Mouse (Mus musculus): ENCODE data around the gene Kirrel. TPM values are rescaled to one million over a fixed set of nuclear protein-coding genes. Genes with fewer than 3 reads are reported as not detected.

The Kirrel gene
- polyA plus RNA-seq, 1 experiment from 2014 or later = 17.3 TPM

- no peak overlapping the region for H3K4me2 ChIP-seq (replicated peaks)
- H3K27ac ChIP-seq = no peak overlapping the region
- H3K9me3 ChIP-seq (replicated peaks) = no peaks in the 10 kb centered on the region
- no peak overlapping the region for H3K9ac ChIP-seq
- H3K4me3 ChIP-seq = no peak overlapping the region
- H3K4me1 ChIP-seq = no peaks in the 10 kb centered on the region
- ATAC-seq (ENCODE audit: low FRiP score) = no peak
- WGBS = 71% methylated on average over 1 of the region's 1 CpGs
- no peaks in the 10 kb centered on the region for H3K27me3 ChIP-seq
- H3K36me3 ChIP-seq = no peaks in the 10 kb centered on the region
These were observed 120.6 kb downstream of the Kirrel start for GRCm38 (mm10) chr3:87053939-87054338.

GRCm38 (mm10) chr3:87047801-87048200 lies 126.7 kb downstream of the Kirrel start:
- Histone ChIP-seq H3K9ac (no peak overlapping the region), H3K27me3 (no peaks in the 10 kb centered on the region), H3K4me1 (peaks cover 3% of the 10 kb centered on the region; the same call in 1 of the 2 replicates), H3K9me3 (replicated peaks) (no peaks in the 10 kb centered on the region), H3K36me3 (no peaks in the 10 kb centered on the region), H3K27ac (no peak overlapping the region), H3K4me2 (replicated peaks) (no peak overlapping the region), H3K4me3 (no peak overlapping the region)
- WGBS = 83% methylated on average over 5 of the region's 5 CpGs
- no peak for ATAC-seq (ENCODE audit: low FRiP score)

DNA sequence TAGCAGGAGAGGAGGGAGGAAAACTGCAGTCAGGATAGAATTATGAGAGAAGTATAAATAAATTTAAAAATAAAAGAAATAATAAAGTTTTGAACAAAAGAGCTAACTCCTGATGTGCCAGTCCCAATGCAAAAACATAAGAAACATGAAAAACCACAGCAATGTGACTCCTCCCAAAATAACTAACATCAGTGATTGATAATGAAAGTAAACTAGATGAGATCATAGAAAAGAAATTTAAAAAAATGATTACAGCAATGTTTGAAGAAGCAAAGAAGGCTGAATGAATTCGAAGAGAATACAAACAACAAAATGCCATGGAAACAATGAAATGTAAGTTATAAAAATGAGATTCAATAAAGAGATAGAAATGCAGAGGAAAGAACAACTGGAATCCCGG lies 132.8 kb downstream of the Kirrel start:
- no peaks in the 10 kb centered on the region for H3K36me3 ChIP-seq
- H3K9ac ChIP-seq = no peak overlapping the region
- H3K27ac ChIP-seq = no peak overlapping the region
- ATAC-seq (ENCODE audit: low FRiP score) = no peak
- 80% methylated on average over 2 of the region's 2 CpGs for WGBS
- H3K4me1 ChIP-seq = no peaks in the 10 kb centered on the region
- H3K27me3 ChIP-seq = no peaks in the 10 kb centered on the region
- no peaks in the 10 kb centered on the region for H3K9me3 ChIP-seq (replicated peaks)
- no peak overlapping the region for H3K4me3 ChIP-seq
- H3K4me2 ChIP-seq (replicated peaks) = no peak overlapping the region

DNA sequence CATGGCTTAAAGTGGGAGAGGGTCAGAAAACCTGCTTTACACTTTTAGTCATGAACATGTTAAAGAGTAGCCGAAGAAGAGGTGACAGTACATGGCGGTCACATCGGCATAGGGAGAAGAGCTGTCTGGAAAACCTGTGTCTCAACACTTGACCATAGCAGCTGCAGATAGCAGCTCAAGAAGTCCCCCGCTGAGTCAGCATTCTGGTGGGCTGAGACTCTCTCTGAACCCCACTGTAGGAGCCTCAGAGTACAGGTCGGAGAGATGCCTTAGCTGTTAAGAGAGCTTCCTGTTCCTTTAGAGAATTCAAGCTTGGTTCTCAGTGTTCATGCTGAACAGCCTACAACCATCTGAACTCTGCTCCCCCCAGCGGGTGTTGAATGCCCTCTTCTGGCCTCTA lies 136.0 kb downstream of the Kirrel start:
- WGBS = 86% methylated on average over 6 of the region's 6 CpGs
- no peak overlapping the region for H3K4me3 ChIP-seq
- H3K9ac ChIP-seq = no peak overlapping the region
- no peak for ATAC-seq (ENCODE audit: low FRiP score)
- H3K27me3 ChIP-seq = no peaks in the 10 kb centered on the region
- no peaks in the 10 kb centered on the region for H3K36me3 ChIP-seq
- H3K4me1 ChIP-seq = no peaks in the 10 kb centered on the region
- no peak overlapping the region for H3K27ac ChIP-seq
- no peaks in the 10 kb centered on the region for H3K9me3 ChIP-seq (replicated peaks)
- no peak overlapping the region for H3K4me2 ChIP-seq (replicated peaks)

DNA sequence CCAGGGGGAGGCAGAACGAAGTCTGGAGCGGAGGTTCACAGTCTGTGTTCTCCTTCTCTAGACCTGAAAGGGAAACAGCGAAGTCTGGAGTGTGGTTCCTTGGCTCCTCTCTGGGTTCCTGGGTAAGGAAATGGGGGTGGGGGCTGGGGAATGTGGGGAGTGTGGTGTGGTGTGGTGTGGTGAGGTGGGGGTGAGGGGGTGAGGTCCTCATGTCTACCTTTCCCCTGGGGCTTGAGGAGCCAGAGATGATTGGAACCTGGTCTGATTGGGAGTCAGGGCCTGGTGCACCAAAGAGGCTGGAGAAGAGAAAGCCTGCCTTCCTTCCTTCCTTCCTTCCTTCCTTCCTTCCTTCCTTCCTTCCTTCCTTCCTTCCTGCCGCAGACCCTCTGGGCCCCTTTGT lies 140.5 kb downstream of the Kirrel start:
- H3K4me1 ChIP-seq = no peaks in the 10 kb centered on the region

DNA sequence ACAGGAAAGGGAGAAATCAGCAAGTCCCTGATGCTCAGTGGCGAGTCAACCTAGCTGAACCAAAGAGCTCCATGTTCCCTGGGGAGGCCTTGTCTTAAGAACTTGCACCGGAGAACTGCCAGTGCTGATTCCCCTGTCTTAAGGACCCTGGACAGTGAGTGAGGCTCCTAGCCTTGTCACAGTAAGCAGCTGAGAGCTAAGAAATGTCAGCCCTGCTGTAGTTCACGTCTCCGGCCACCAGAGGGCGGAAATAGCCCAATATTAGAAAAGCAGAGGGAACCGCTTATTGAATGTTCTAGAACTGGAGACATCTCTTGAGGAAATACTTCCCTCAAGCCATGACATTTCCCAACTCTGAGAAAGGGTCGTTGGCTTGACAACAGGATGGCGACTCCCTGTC lies 141.2 kb downstream of the Kirrel start:
- H3K4me3 ChIP-seq = no peak overlapping the region
- ATAC-seq (ENCODE audit: low FRiP score) = no peak
- no peaks in the 10 kb centered on the region for H3K4me1 ChIP-seq
- no peak overlapping the region for H3K4me2 ChIP-seq (replicated peaks)
- no peaks in the 10 kb centered on the region for H3K27me3 ChIP-seq
- H3K9ac ChIP-seq = no peak overlapping the region
- no peak overlapping the region for H3K27ac ChIP-seq
- H3K9me3 ChIP-seq (replicated peaks) = no peaks in the 10 kb centered on the region
- WGBS = 27% methylated on average over 8 of the region's 8 CpGs
- no peaks in the 10 kb centered on the region for H3K36me3 ChIP-seq

More for the DNA sequence above, 140.5 kb downstream of the Kirrel start:
- no peaks in the 10 kb centered on the region for H3K36me3 ChIP-seq
- ATAC-seq (ENCODE audit: low FRiP score) = no peak
- no peak overlapping the region for H3K9ac ChIP-seq
- no peaks in the 10 kb centered on the region for H3K27me3 ChIP-seq
- H3K4me3 ChIP-seq = no peak overlapping the region
- WGBS = 95% methylated on average over 4 of the region's 4 CpGs
- H3K9me3 ChIP-seq (replicated peaks) = no peaks in the 10 kb centered on the region
- H3K4me2 ChIP-seq (replicated peaks) = no peak overlapping the region
- H3K27ac ChIP-seq = no peak overlapping the region

DNA sequence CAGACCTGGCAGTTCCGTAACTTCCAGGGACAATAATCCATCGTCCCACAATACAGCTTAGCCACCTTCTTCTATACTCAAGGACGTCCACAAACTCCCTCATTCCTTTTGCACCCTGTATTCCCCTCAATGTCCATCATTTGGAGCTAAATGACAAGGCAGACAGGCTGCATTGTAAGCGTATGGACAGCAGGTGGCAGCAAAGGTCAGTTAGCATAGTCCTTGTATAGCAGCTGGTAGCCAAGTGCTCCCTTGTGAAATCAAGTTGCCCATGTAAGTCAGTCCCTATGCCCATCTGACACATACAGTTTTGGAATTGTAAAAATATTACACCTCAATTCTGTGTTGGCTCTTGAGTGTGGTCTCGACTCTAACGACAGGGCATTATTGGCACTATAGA lies 143.7 kb downstream of the Kirrel start:
- ATAC-seq (ENCODE audit: low FRiP score) = no peak
- WGBS = 17% methylated on average over 6 of the region's 6 CpGs
- no peak overlapping the region for H3K4me2 ChIP-seq (replicated peaks)
- no peaks in the 10 kb centered on the region for H3K27me3 ChIP-seq
- H3K9ac ChIP-seq = no peak overlapping the region
- no peaks in the 10 kb centered on the region for H3K36me3 ChIP-seq
- H3K4me1 ChIP-seq = no peaks in the 10 kb centered on the region
- H3K9me3 ChIP-seq (replicated peaks) = no peaks in the 10 kb centered on the region
- H3K27ac ChIP-seq = no peak overlapping the region
- H3K4me3 ChIP-seq = no peak overlapping the region

Other genes starting within 250 kb of the Kirrel start
- 71.0 and 76.1 TPM in 2 replicates for gene Cd1d1, start 175.3 kb downstream of the Kirrel start, polyA plus RNA-seq (2016; fragmentation: Nextera tagmentation; extraction: Ambion mirVana)
- 8.1 and 10.1 TPM in 2 replicates for gene Fcrls, start 89.0 kb upstream of the Kirrel start, polyA plus RNA-seq (2016; fragmentation: Nextera tagmentation; extraction: Ambion mirVana)
- 0.26 TPM in 1 of 2 replicates, not detected in the other for gene Cd5l, start 183.1 kb upstream of the Kirrel start, polyA plus RNA-seq (2016; fragmentation: Nextera tagmentation; extraction: Ambion mirVana)
- gene Fcrl1, start 201.6 kb upstream of the Kirrel start, polyA plus RNA-seq (2016; fragmentation: Nextera tagmentation; extraction: Ambion mirVana) = 0.15 TPM in 1 of 2 replicates, not detected in the other